Mouse (Mus musculus) liver, embryonic 14.5 days (tissue): ENCODE data around the gene Wrap53.
"Not testable (repeated sequence)": the region's sequence is repeated elsewhere in the genome, so short reads cannot be mapped to it uniquely, and the experiment has no call there.

ENCODE experiments used
- CTCF ChIP-seq: IDR thresholded peaks from 2 replicates; pipeline ENCODE4 v1.5.1; 2016; ENCODE audit warnings: antibody characterized with exemption, low read depth, control low read depth
- EP300 ChIP-seq: IDR thresholded peaks from 2 replicates; pipeline ENCODE4 v1.6.1; 2016; ENCODE audit warnings: antibody characterized with exemption, low read depth

- TF ChIP-seq CTCF, EP300: not testable (repeated sequence)
Observed at GRCm38 (mm10) chr11:69530281-69530680, 49.8 kb downstream of the Wrap53 start.
